14 mouse cellular contexts compared by ENCODE assay signal in genomic region chr2:6072685-6073260, GRCm38 (mm10).
"Had no signal": no experiment of that assay in that cellular context is flagged by ENCODE, and none has a peak within 500 bp of the region (broad histone marks: within the 10 kb centered on the region; RNA-seq: fewer than 3 reads in every experiment).

No protein-coding gene starts in this region.

- H3K9ac ChIP-seq: limb, embryonic 13.5 days; liver, embryonic 12.5 days; lung, embryonic 14.5 days; neural tube, embryonic 15.5 days had no signal

- DNase-seq: kidney, adult 18-20 months; kidney, postnatal 4 days; left cerebral cortex, postnatal 4 days; midbrain, embryonic 14.5 days; retina, postnatal 1 day; right cerebral cortex, postnatal 4 days; thymus, postnatal 36 days had no signal

- H3K9me3 ChIP-seq: limb, embryonic 13.5 days; liver, embryonic 12.5 days; midbrain, embryonic 10.5 days; neural tube, embryonic 15.5 days had no signal

- H3K36me3 ChIP-seq: limb, embryonic 13.5 days; liver, embryonic 12.5 days; midbrain, embryonic 10.5 days; neural tube, embryonic 15.5 days had no signal

- H3K4me3 ChIP-seq: layer of hippocampus, adult 2 months; limb, embryonic 13.5 days; liver, embryonic 12.5 days; midbrain, embryonic 10.5 days; myocyte; neural tube, embryonic 15.5 days had no signal

- H3K27ac ChIP-seq: layer of hippocampus, adult 2 months; limb, embryonic 13.5 days; liver, embryonic 12.5 days; midbrain, embryonic 10.5 days; neural tube, embryonic 15.5 days had no signal

- H3K4me2 ChIP-seq: limb, embryonic 13.5 days; liver, embryonic 12.5 days; neural tube, embryonic 15.5 days had no signal

- H3K27me3 ChIP-seq: limb, embryonic 13.5 days; neural tube, embryonic 15.5 days had no signal
